Mouse (Mus musculus): ENCODE data around the gene 0610030E20Rik.

Gene 0610030E20Rik

DNA sequence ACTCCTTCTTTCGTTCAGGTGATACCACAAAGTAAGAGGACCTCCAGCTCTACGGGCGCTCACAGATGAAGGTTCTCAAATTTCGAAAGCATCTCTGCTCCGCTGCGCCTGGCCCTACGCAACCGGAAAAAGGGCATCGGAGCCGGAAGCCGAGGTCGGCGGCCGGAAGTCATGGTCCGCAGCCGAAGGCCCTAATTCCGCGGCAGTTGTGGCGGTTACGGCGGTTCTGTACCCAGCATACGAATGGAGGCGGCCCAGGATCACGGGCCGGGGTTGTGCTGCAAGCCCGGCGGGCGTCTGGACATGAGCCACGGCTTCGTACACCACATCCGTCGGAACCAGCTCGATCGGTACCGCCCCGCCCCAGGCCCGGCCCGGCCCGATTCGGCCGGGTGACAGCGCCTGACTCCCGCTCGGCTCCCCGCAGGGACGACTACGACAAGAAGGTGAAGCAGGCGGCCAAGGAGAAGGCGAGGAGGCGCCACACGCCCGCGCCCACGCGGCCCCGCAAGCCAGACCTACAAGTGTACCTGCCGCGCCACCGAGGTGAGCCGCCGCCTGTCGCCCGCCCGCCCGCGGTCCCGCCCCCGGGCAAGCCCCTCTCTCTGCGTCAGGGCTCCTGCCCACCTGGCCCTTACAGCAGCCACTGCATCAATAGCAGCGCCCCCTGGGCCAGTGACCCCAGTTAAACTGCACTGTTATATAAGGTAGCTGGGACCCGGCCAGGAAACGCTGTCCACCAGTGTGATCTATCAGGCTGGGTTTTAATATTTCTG lies at the start of gene 0610030E20Rik:
0610030E20Rik (plus strand) TSS at position 152 of the 776 bp plus-strand sequence.
- in situ Hi-C loops (cut with MboI, MseI) = loop anchor here (5.0 kb wide), 1 partner anchor 35 kb away; the partner anchor contains the start of gene Vamp5

DNA sequence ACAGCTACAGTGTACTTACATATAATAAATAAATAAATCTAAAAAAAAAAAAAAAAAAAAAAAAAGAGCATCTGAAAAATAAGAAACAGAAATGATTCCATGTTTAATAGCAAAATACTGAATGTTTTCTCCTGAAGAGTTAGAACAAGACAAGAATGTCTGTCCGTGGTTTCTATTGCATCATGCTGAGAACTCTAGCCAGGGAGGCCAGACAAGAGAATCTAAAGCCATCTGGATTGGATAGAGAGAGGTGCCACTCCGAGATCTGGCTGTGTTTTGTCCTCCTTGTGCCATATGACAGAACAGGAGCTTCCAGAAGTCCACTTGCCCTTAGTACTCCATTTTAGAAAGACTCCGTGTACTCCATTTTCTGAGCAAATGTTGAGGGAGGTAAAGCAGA lies 49.3 kb upstream of the 0610030E20Rik start:
- in situ Hi-C loops (cut with MboI, MseI) = no loop called here

DNA sequence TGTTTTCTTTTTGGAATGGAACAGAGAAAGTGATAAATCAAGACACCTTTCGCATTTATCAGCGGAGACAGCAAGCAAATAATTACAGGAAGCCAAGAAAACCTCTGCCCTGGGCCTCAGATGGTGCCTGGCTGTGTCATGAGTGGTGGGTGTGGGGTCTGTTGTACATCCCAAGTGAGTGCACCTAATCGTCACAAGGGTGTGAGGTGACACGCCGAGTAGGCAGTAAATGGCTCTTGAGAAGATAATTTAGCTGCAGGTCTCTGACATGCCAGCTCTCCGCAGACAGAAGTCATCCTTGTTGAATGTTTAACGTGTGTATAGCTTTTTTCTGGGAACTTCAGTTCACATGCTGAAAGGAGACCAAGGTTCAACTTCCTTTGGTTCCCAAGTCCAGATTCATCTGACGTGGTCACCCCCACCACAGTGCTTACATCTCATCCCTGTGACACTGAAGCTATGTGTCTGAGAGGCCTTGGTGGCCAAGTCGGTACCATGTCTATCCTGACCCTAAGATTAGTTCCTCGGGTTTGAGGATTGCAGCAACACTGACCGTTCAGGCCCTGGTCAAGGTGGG lies 44.7 kb upstream of the 0610030E20Rik start:
- in situ Hi-C loops (cut with MboI, MseI) = no loop called here

DNA sequence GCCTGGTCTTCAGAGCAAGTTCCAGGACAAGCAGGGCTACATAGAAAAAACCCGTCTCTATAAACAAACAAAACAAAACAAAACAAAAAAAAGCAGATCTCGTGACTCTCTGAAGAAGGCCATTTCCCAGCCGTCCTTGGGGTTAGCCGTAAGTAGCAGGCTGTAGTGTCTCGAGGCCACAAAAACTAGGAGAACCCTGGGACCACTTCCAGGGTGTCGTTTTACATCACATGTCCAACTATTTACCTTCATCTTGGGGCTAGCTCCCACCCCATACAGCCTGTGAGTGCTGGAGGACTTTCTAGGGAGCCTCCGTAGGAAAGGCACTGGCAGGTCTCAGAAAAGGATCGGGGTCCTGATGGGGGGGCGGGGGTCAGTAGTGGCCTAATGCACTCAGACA lies 43.6 kb upstream of the 0610030E20Rik start:
- in situ Hi-C loops (cut with MboI, MseI) = no loop called here

DNA sequence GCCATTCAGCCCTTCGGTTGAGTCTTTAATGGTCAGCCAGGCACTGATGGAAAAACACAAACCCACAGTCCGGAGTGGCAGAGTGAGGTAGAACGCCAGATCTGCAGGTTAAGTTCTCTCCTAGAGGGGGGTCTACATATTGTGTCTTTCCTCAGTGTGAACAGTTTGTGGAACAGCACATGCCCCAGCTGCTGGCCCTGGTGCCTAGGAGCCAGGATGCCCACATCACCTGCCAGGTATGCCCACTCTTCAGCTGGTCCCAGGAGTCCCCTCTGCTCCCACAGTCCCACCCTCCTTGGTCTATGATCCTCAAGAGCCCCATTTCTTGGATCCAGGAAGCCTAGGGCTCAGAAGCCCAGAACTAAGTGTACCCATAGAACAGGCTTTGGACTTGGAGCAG lies 34.9 kb upstream of the 0610030E20Rik start:
- in situ Hi-C loops (cut with MboI, MseI) = no loop called here

DNA sequence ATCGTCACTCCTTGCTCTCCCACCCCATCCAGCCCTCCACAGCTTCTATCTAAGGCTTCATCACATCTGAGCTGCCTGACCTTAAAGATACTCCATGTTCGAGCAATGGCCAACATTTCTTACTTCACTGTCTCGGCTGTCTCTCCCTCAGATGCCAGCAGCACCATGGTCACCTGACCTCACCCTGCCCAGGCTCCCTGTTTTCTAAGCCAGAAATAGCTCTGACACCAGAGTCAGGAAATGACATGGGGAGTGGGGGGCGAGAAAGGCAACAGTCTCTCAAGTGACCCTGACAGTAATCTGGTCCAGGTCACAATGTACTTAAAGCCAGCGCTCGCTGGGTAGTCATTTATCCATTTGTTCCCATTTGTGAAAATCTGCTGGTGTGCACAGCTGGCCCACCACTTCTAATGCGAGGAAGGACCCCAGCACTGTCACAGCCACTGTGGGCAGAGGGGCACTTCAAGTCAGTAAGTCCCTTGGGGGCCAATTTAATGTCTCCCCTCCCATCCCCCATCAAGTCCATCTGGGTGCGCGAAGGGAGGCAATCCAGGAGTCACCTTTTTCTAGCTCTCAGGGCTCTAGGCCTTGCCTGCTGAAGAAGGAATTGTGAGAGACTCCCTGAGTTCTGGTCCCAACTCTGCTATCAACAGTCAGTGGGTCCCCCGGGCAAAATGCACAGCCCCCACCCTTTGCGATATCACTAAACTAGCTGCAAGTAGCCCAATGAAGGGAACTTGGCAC lies 33.8 kb upstream of the 0610030E20Rik start:
- in situ Hi-C loops (cut with MboI, MseI) = no loop called here

DNA sequence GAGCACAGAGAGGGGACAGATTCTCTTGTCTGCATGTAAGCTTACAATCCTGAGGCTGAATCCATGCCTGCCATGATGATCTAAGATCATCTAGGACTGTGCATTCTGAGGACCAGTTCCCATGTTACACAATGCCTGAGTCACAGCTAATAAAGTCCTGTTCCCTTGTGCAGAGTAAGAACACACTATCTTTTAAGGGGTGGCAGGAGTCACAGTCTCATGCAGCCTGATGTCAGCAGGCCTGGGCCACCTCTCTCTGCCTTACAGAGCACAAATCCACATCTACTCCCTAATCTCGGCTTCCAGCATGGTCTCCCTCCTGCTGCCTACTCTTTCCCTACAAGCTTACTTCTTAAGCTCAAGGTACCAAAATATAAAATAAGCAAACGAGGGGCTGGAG lies 31.7 kb upstream of the 0610030E20Rik start:
- in situ Hi-C loops (cut with MboI, MseI) = no loop called here

DNA sequence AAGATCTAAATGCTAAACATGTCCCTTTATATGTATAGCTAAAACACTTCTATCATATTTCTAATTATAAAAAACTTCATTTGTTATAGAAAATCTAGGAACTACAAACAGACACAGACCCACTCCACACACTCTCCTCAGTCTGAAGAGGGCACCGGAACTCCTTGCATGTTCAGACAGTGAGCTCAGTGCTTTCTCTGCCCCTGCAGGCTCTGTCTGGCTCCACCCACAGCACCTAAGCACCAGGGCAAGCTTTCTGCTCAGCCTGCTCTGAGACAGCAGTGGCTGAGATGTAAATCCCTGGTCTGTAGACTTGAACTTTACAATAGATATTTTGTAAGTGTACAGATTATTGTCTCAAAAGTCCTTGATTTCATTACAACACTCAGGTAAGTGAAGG lies 31.1 kb upstream of the 0610030E20Rik start:
- in situ Hi-C loops (cut with MboI, MseI) = no loop called here

DNA sequence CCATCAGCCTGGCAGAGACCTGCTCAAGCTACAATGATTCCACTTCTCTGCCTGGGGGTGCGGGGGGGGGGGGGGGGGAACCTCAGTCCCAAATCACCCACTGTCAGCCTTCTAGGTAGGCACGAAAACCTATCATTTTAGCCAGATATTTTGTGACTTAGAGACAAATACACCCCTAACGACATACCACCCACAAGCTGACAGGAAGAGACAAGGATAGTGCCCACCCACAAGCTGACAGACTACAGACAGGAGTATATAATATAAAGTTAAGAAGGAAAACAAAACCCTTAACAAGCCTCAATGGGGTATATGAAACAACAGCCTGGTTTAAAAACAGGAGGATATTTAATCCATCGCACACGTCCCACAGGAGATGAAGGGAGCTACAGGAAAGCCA lies 28.7 kb upstream of the 0610030E20Rik start:
- in situ Hi-C loops (cut with MboI, MseI) = no loop called here

DNA sequence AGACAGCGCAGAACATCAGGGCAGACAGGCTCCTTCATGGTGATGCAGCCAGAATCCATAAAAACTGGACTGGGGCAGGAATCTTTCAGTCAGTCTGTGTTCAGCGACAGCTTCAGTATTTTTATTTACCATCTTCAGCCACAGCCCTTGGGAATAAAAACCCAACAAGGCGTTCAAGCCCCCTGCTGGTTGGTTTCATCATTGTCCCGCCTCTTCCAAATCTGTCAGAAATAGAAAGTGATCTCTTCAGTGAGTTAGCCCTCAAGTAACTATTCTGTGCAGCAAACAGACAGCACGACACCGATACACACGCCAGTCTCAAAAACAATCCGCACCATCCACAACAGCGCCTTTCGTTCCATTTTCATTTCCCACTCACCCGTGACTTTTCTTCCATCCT lies 28.1 kb upstream of the 0610030E20Rik start:
- in situ Hi-C loops (cut with MboI, MseI) = no loop called here

DNA sequence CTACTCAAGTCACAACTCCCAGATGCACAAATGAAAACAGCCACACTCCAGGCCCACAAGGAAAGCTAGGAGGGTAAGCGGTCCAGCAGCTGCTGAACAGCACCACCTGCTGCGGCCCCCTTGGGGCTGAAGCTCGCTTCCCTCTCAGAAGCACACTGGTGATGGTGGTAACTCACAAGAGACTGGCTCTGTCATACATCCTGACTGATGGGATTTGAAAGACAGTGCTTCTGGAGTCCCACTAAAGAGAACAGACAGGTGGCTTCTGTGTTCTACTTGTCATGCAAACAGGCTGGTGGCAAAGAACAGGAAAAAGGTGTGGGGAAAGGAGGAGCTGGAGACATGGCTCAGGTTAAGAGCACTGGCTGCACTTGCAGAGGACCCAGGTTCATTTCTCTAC lies 24.2 kb upstream of the 0610030E20Rik start:
- in situ Hi-C loops (cut with MboI, MseI) = loop anchor here (5.0 kb wide), 1 partner anchor 51 kb away; no protein-coding TSS in a partner anchor

DNA sequence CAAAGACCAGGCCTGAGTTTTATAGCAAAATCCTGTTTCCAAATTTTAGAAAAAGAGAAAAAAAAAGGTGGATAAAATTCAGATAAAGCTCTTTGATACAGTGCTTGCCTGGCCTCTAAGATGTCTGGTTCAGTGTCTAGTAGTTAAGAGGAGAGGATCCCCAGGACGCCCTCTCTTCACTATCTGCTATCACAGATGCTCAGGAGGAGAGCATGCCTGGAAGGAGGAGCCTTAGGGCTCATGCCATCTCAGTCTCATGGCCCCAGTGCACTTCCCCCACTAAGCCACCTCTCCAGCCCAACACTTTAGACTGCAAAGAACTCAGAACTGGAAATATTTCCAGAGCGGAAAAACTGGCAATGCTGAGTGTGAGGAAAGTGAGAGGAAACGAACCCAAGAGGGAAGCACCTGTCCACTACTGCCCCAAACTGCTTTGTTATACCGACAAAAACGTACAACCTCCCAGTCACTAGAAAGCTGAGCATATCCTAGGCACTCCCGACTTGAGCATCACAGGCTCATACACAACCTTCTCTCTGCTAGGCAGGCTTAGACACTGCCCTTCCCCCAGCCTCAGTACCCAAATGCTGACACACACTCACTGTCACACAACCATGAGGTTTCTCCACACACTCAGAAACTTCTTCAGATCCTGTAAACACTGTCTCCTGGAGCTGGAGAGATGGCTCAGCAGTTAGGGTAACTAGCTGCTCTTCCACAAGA lies 23.2 kb upstream of the 0610030E20Rik start:
- in situ Hi-C loops (cut with MboI, MseI) = loop anchor here (5.0 kb wide), 1 partner anchor 52 kb away; no protein-coding TSS in a partner anchor

DNA sequence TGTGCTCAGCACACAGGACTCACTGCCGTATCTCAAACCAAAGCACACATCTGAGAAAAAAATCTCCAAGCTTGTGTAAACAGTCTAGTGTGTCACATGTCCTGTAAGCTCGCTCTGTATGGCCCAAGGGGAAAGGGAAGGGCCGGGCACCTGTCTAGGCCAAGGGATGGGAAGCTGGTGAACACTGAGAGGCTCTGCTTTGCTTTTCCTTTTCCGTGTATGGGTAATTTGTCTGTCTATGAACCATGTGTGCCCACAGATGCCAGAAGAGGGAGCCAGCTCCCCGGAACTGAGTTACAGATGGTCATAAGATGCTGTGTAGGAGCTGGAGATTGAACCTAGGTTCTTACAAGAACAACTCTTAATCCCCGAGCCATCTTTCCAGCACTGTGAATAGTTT lies 20.8 kb upstream of the 0610030E20Rik start:
- in situ Hi-C loops (cut with MboI, MseI) = no loop called here

DNA sequence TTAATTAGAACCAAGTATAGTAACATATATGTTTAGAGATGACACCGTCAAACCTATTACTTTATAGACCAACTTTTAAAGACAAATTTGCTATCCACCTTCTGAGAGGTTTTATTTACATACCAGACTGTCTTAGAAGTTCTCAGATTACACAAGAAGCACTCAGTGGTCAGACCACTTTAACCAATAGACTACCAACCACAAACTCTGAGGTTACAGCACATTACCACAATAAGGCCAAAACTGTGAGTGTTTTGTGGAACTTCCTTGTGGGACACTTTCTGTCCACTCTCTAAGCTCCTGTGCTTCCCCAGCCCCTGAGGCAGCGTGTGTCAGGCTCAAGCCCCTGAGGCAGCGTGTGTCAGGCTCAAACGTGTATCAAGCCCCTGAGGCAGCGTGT lies 18.1 kb upstream of the 0610030E20Rik start:
- in situ Hi-C loops (cut with MboI, MseI) = no loop called here

DNA sequence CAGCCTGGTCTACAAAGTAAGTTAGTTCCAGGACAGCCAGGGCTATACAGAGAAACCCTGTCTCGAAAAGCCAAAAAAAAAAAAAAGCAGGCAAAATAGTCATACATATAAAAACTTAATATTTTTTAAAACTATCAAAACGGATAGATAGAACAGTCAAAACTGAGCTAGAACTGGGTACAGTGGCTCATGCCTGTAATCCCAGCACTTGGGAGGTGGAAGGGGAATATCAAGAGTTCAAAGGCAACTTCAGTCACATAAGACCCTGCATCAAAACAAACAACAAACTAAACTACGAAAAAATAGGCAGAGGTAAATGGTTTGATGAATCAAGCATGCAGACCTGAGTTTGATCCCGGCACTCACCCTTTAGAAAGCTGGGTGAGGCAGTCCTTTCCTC lies 17.0 kb upstream of the 0610030E20Rik start:
- in situ Hi-C loops (cut with MboI, MseI) = no loop called here

DNA sequence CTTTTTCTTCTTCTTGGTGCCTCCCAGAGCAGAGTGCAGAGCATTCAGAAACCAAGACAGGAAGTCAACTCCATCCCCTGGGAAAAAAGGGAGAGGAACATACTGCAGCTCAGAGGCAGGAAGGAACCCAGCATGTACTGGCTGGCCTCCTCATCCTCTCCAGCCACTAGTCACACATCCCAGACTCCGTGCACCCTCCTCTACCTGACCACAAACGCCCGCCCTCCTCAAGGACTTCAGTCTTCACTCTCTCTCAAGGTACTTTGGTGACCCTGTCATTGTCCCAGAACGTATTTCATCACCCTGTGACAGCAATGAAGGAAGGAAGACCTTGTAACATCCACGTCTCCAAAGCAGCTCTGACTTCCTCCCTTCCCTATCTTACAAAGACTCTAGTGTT lies 14.0 kb upstream of the 0610030E20Rik start:
- in situ Hi-C loops (cut with MboI, MseI) = no loop called here

DNA sequence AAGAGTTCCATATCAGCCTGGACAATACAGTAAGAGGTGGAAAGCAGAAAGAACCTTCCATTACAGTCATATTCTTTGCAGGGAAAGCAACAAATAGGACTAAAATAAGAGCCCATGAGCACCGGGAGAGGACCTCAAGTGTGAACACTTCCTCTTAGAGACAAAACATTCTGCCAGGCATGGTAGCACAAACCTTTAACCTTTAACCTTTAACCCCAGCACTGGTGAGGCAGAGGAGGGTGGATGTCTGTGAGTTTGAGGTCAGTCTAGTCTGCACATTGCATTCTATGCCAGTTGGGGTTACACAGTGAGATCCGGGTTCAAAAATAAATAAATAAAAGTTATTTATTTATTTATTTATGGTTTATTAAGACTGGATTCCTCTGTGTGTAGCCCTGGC lies 6.6 kb upstream of the 0610030E20Rik start:
- in situ Hi-C loops (cut with MboI, MseI) = no loop called here

DNA sequence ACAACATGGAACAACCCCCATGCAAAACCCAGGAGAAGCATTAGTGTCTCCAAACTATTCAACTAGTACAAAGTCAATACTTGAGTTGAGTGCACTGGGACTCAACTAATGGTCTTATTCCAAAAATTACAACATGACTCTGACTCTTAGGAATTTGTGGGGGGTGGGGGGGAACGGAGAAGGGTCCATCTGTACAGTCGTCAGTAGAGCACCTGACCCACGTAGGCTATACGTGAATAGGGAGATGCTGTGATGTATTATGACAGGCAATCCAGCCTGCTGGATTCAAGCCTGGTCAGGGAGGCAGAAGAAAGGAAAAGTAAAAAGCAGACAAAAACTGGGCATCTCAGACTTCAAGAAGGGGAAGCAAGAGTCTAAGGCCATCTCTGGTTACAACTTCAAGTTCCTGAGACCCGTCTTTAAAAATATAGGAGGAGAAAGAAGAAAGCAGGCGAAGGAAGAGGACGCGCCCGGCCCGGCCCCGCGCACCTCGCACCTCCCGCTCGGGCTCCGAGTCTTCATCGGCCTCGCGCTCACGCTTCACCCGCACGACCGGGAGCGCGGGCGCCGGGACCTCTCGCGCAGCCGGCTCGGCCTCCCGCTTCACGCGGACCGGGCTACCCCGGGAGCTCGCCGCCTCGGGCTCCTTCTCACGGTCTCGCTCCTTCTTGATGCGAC lies 2.6 kb upstream of the 0610030E20Rik start:
- in situ Hi-C loops (cut with MboI, MseI) = loop anchor here (5.0 kb wide), 1 partner anchor 38 kb away; the partner anchor contains the start of gene Vamp5

DNA sequence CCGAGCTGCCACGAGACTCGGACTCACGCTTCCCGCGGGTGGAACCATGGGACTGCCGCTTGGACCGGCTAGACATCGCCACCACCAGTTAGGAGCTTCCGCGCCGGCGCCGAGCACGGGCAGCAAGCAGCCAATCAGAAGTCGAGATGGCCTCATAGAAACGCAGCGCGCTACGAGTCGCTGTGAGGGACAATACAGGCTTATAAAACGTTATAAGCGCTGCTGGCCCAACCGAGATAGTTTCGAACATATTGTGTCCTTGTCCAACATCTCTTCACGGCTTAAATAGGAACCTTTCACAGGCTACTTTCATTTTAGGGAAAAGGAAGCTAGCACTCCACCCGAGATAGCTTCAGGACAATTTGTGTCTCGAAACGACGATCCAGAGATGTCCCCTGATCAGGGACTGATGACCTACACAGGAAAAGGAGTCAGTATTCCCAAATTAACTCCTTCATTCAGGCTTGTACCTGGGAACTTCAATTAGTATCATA lies 2.0 kb upstream of the 0610030E20Rik start, which contains the start of gene Usp39:
Usp39 (minus strand) TSS at position 111 of the 494 bp plus-strand sequence.
- in situ Hi-C loops (cut with MboI, MseI) = loop anchor here (5.0 kb wide), 1 partner anchor 37 kb away; the partner anchor contains the start of gene Vamp5

DNA sequence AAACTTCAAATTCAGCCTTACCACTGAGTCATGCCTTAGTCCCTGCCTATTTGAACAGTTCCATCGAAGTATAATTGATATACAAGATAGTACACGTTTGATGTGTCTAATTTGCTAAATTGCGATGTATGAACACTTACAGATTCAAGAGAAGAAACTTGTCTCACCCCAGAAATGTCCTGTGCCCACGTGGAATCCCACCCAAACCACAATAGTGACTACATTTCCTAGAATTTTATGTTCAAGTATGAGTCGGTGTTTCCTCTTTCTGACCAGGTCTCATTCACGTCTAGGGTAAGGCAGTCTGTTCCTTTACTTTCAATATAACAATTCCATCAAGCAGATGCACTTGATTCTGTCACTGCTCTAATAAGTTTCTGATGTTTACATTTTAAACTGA lies 1.5 kb upstream of the 0610030E20Rik start:
- in situ Hi-C loops (cut with MboI, MseI) = loop anchor here (5.0 kb wide), 1 partner anchor 37 kb away; the partner anchor contains the start of gene Vamp5

DNA sequence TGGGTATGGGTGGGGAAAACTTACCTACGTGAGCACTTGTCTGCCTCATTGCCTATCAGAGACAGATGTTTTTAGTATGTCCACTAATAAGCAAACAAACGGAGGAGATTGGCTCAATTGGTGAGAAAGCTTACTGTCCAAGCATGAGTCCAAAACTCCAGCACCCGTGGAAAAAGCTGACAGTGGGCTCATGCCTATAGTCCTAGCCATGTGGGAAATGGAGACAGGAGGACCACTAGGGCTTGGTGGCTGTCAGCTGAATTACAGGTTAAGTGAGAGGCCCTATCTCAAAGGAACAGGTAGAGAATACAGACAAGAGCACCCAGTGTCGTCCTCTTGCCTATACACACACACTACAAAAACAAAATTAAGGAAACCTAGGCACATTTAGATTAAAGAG lies 856 bp upstream of the 0610030E20Rik start:
- in situ Hi-C loops (cut with MboI, MseI) = loop anchor here (5.0 kb wide), 1 partner anchor 36 kb away; the partner anchor contains the start of gene Vamp5
